Comparison of ENCODE assay signal across 8 mouse cellular contexts in genomic region chr16:22162512-22163455, GRCm38 (mm10). TPM values are rescaled to one million over a fixed set of nuclear protein-coding genes. Genes with fewer than 3 reads are reported as not detected.
DNase-seq lines count a peak whose midpoint lies in the region; ATAC-seq and TF ChIP-seq lines count a peak whose summit lies in the region.

Gene Igf2bp2 (minus strand): TSS chr16:22163299.

- peak within 1 kb of the TSS; percentile 99 for H3K9ac ChIP-seq in heart, embryonic 14.5 days (ENCODE audit: low read length)
- H3K9ac ChIP-seq in kidney, embryonic 16.5 days (replicated peaks; ENCODE audit: low read length): peak within 1 kb of the TSS; percentile 97

- TF ChIP-seq CTCF in spleen, adult 2 months (IDR thresholded peaks at IDR 0.05; ENCODE audit: extremely low read depth, insufficient read depth, insufficient read length, insufficient replicate concordance): no peak
- no peak for TF ChIP-seq CTCF in embryonic fibroblast, embryonic 13.5 days (IDR thresholded peaks at IDR 0.05; ENCODE audit: borderline replicate concordance, insufficient read depth, low read length)

- DNase-seq in spleen, adult 2 months (ENCODE audit: low read depth in 1 of 2, low spot score in 2 of 2): no peak
- no peak for DNase-seq in spleen, postnatal 36 days (ENCODE audit: low spot score in 2 of 2)
- peak; percentile 68 for DNase-seq in lung, postnatal 14 days
- DNase-seq in right cerebral cortex, postnatal 14 days: peak; percentile 6

- H3K36me3 ChIP-seq in spleen, adult 2 months (ENCODE audit: control insufficient read depth, insufficient read depth, low read length): no peaks in the 10 kb centered on the region
- no peaks in the 10 kb centered on the region for H3K36me3 ChIP-seq in heart, embryonic 14.5 days (ENCODE audit: control insufficient read depth, insufficient read depth, low read length)
- H3K36me3 ChIP-seq in kidney, embryonic 16.5 days (ENCODE audit: insufficient read depth, low read length): no peaks in the 10 kb centered on the region

- H3K9me3 ChIP-seq in heart, embryonic 14.5 days (ENCODE audit: control insufficient read depth, low read length): no peaks in the 10 kb centered on the region
- no peaks in the 10 kb centered on the region for H3K9me3 ChIP-seq in kidney, embryonic 16.5 days (ENCODE audit: low read length)

- 1% methylated on average over 106 of the region's 131 CpGs for WGBS in spleen, adult 2 months
- under 1% methylated on average over 112 of the region's 131 CpGs for WGBS in heart, embryonic 14.5 days
- under 1% methylated on average over 88 of the region's 131 CpGs for WGBS in kidney, embryonic 16.5 days

- H3K4me3 ChIP-seq in spleen, adult 2 months (ENCODE audit: extremely low read depth, insufficient read depth, insufficient read length): peak within 1 kb of the TSS; percentile 44
- peak within 1 kb of the TSS; percentile 85 for H3K4me3 ChIP-seq in embryonic fibroblast, embryonic 13.5 days (ENCODE audit: insufficient read depth, low read length)
- H3K4me3 ChIP-seq in heart, embryonic 14.5 days (ENCODE audit: control insufficient read depth in 1 of 2, insufficient read depth in 1 of 2, low read depth in 1 of 2, low read length in 2 of 2): peak within 1 kb of the TSS; percentile 70 to 98
- H3K4me3 ChIP-seq in kidney, embryonic 16.5 days (ENCODE audit: low read length): peak within 1 kb of the TSS; percentile 95

- peaks cover 7% of the 10 kb centered on the region; the same call in 1 of the 2 replicates for H3K4me1 ChIP-seq in spleen, adult 2 months (ENCODE audit: control insufficient read depth, insufficient read depth, insufficient read length)
- peaks cover 5% of the 10 kb centered on the region for H3K4me1 ChIP-seq in embryonic fibroblast, embryonic 13.5 days (ENCODE audit: control insufficient read depth, insufficient read depth, low read length)
- H3K4me1 ChIP-seq in heart, embryonic 14.5 days (ENCODE audit: control insufficient read depth in 2 of 2, insufficient read depth in 2 of 2, low read length in 2 of 2): peaks cover 0 to 17% of the 10 kb centered on the region in 2 experiments; a peak in 2 of 4 replicates
- peaks cover 22% of the 10 kb centered on the region for H3K4me1 ChIP-seq in kidney, embryonic 16.5 days (ENCODE audit: insufficient read depth, low read length)

- H3K27me3 ChIP-seq in spleen, adult 2 months (ENCODE audit: control insufficient read depth, insufficient read depth, low read length): peaks cover 27% of the 10 kb centered on the region
- no peaks in the 10 kb centered on the region for H3K27me3 ChIP-seq in heart, embryonic 14.5 days (ENCODE audit: control insufficient read depth, insufficient read depth, low read length)
- no peaks in the 10 kb centered on the region for H3K27me3 ChIP-seq in kidney, embryonic 16.5 days (ENCODE audit: insufficient read depth, low read length)

- no peak for TF ChIP-seq POLR2A in spleen, adult 2 months (IDR thresholded peaks at IDR 0.05; ENCODE audit: low read depth, low read length)
- peak; percentile 42; the same call in 1 of the 2 replicates for TF ChIP-seq POLR2A in embryonic fibroblast, embryonic 13.5 days (IDR thresholded peaks at IDR 0.05; ENCODE audit: low read depth, low read length)

- peak; percentile 87 for ATAC-seq in heart, embryonic 14.5 days (ENCODE audit: insufficient number of reproducible peaks, insufficient read depth, low FRiP score, low read depth)
- peak; percentile 89 for ATAC-seq in kidney, embryonic 16.5 days (ENCODE audit: low FRiP score, low TSS enrichment)
- no peak for ATAC-seq in monocyte, adult 5-6 weeks (replicated peaks; ENCODE audit: insufficient number of reproducible peaks, low FRiP score, low TSS enrichment, poor library complexity, severe bottlenecking)

- peak within 1 kb of the TSS; percentile 92 for H3K4me2 ChIP-seq in heart, embryonic 14.5 days (ENCODE audit: low read length)
- H3K4me2 ChIP-seq in kidney, embryonic 16.5 days (replicated peaks; ENCODE audit: low read depth, low read length): peak within 1 kb of the TSS; percentile 87

- H3K27ac ChIP-seq in spleen, adult 2 months (ENCODE audit: insufficient read depth, low read length): no peak within 1 kb of the TSS
- peak within 1 kb of the TSS; percentile 69 for H3K27ac ChIP-seq in embryonic fibroblast, embryonic 13.5 days (ENCODE audit: insufficient read depth, low read length)
- H3K27ac ChIP-seq in heart, embryonic 14.5 days (replicated peaks in 1 of 2; ENCODE audit: control insufficient read depth in 1 of 2, insufficient read depth in 1 of 2, low read depth in 2 of 2, low read length in 2 of 2): peak within 1 kb of the TSS; percentile 71 to 92
- peak within 1 kb of the TSS; percentile 91 for H3K27ac ChIP-seq in kidney, embryonic 16.5 days (ENCODE audit: low read length)

RNA-seq across cellular contexts. Expression of gene Igf2bp2, which starts in this region (rescaled TPM):
- polyA plus RNA-seq in spleen, adult 2 months (2012; rRNA removed): 0.28 and 0.63 TPM in 2 replicates
- polyA plus RNA-seq in embryonic fibroblast, embryonic 13.5 days (2011; ENCODE audit: insufficient read length, low read depth, missing spikeins): 91.6 and 92.4 TPM in 2 replicates
- polyA plus RNA-seq in heart, embryonic 14.5 days (2014; fragmentation: Nextera tagmentation; extraction: Ambion mirVana): 45.1 and 47.6 TPM in 2 replicates
- polyA plus RNA-seq in kidney, embryonic 16.5 days (2015; fragmentation: Nextera tagmentation; extraction: Ambion mirVana): 84.5 and 98.6 TPM in 2 replicates
- total RNA-seq in monocyte, adult 5-6 weeks (2017): 0.10 TPM in 1 of 3 replicates, not detected in the others

Comparison
In these comparisons a context has a peak if more than half of its experiments do, and no peak if none do; other contexts are left out.
1. RNA of gene Igf2bp2 (polyA plus RNA-seq): 91.6 to 92.4 TPM in embryonic fibroblast, embryonic 13.5 days, 84.5 to 98.6 TPM in kidney, embryonic 16.5 days and 45.1 to 47.6 TPM in heart, embryonic 14.5 days; 0.28 to 0.63 TPM in spleen, adult 2 months; every median in the first group is over 10 times any median in the second.
2. DNase-seq: peak in lung, postnatal 14 days (single experiment) and right cerebral cortex, postnatal 14 days (single experiment); none in spleen, adult 2 months (0 of 2) and spleen, postnatal 36 days (0 of 2).
3. H3K4me3 ChIP-seq: peak in every context shown above with its lines; median percentile 95 in kidney, embryonic 16.5 days; 85 in embryonic fibroblast, embryonic 13.5 days; 84 in heart, embryonic 14.5 days; 44 in spleen, adult 2 months.